Mouse (Mus musculus) liver, embryonic 14.5 days (tissue): ENCODE measurements around the gene Slc18a2.

Source experiments
- CTCF ChIP-seq: IDR thresholded peaks from 2 replicates; pipeline ENCODE4 v1.5.1; 2016; ENCODE audit warnings: antibody characterized with exemption, low read depth, control low read depth
- EP300 ChIP-seq: IDR thresholded peaks from 2 replicates; pipeline ENCODE4 v1.6.1; 2016; ENCODE audit warnings: antibody characterized with exemption, low read depth

- no peak for TF ChIP-seq CTCF
- TF ChIP-seq EP300 = no peak
Observed at GRCm38 (mm10) chr19:59238630-59239029, 22.1 kb upstream of the Slc18a2 start.
